Mouse (Mus musculus) MEL (cell line): ENCODE measurements around the gene Maml3. TPM values are rescaled to one million over a fixed set of nuclear protein-coding genes. Genes with fewer than 3 reads are reported as not detected.

ENCODE experiments used
- DNase-seq: peaks from one replicate; pipeline ENCODE4 v3.0.0; 2011; ENCODE audit warnings: low read depth, low spot score
- H3K27ac ChIP-seq: 2 replicates; pipeline ENCODE4 v1.5.1; 2012; ENCODE audit warnings: low read depth, mild to moderate bottlenecking, control low read depth, low read length, moderate library complexity; ENCODE audit not compliant: control insufficient read depth
- H3K27me3 ChIP-seq, 2 experiments: fragments of 150-350 bp in 1 of 2; sonication (generic) in 1 of 2; 2 replicates each; pipeline ENCODE4 v1.6.1; 2012; ENCODE audit warnings: low read length in 2 of 2, mild to moderate bottlenecking in 2 of 2, improper control_type of control experiment in 1 of 2, moderate library complexity in 1 of 2; ENCODE audit not compliant: insufficient read depth in 2 of 2, control insufficient read depth in 1 of 2
- H3K36me3 ChIP-seq, 2 experiments: 2 replicates each; pipeline ENCODE4 v1.6.1; 2012 to 2014; ENCODE audit warnings: low read length in 2 of 2, improper control_type of control experiment in 1 of 2, inconsistent platforms in 1 of 2, mild to moderate bottlenecking in 1 of 2; ENCODE audit not compliant: insufficient read depth in 2 of 2, control insufficient read depth in 1 of 2
- H3K4me1 ChIP-seq, 2 experiments: fragments of 150-350 bp in 1 of 2; sonication (generic) in 1 of 2; 2 replicates each; pipeline ENCODE4 v1.6.1; 2012; ENCODE audit warnings: low read length in 2 of 2, improper control_type of control experiment in 1 of 2, mild to moderate bottlenecking in 1 of 2; ENCODE audit not compliant: insufficient read depth in 2 of 2, control insufficient read depth in 1 of 2
- H3K4me3 ChIP-seq, 2 experiments: fragments of 150-350 bp in 1 of 2; sonication (generic) in 1 of 2; 2 replicates each; pipeline ENCODE4 v1.5.1; 2012; ENCODE audit warnings: low read depth in 2 of 2, low read length in 2 of 2, mild to moderate bottlenecking in 2 of 2, moderate library complexity in 2 of 2, control low read depth in 1 of 2, improper control_type of control experiment in 1 of 2; ENCODE audit not compliant: control insufficient read depth in 1 of 2, insufficient read depth in 1 of 2
- H3K79me2 ChIP-seq: 2 replicates; pipeline ENCODE4 v1.6.1; 2012; ENCODE audit warnings: mild to moderate bottlenecking, low read length, moderate library complexity; ENCODE audit not compliant: control insufficient read depth, poor library complexity, insufficient read depth
- H3K9ac ChIP-seq: 2 replicates; pipeline ENCODE4 v1.6.1; 2012; ENCODE audit warnings: low read depth, mild to moderate bottlenecking, control low read depth, low read length, moderate library complexity; ENCODE audit not compliant: control insufficient read depth, poor library complexity, severe bottlenecking
- H3K9me3 ChIP-seq: fragments of 150-350 bp; sonication (generic); replicated peaks from 2 replicates; pipeline ENCODE4 v1.6.1; 2012; ENCODE audit warnings: mild to moderate bottlenecking, low read length, improper control_type of control experiment, moderate library complexity; ENCODE audit not compliant: insufficient read depth
- BHLHE40 ChIP-seq: IDR thresholded peaks from 2 replicates; pipeline ENCODE4 v1.6.1; 2012; ENCODE audit warnings: low read depth, mild to moderate bottlenecking, inconsistent platforms, low read length, improper control_type of control experiment, borderline replicate concordance
- CHD1 ChIP-seq: IDR thresholded peaks from 2 replicates; pipeline ENCODE4 v1.6.1; 2012; ENCODE audit warnings: low read depth, mild to moderate bottlenecking, inconsistent platforms, low read length, improper control_type of control experiment
- CHD2 ChIP-seq: IDR thresholded peaks from 2 replicates; pipeline ENCODE4 v1.6.1; 2011; ENCODE audit warnings: low read length, improper control_type of control experiment
- ETS1 ChIP-seq: IDR thresholded peaks from 2 replicates; pipeline ENCODE4 v1.6.1; 2012; ENCODE audit warnings: low read depth, mild to moderate bottlenecking, inconsistent platforms, low read length, improper control_type of control experiment, moderate library complexity
- GABPA ChIP-seq: IDR thresholded peaks from 2 replicates; pipeline ENCODE4 v1.6.1; 2012; ENCODE audit warnings: low read depth, mild to moderate bottlenecking, inconsistent platforms, low read length, improper control_type of control experiment, moderate library complexity
- GATA1 ChIP-seq: IDR thresholded peaks from 2 replicates; pipeline ENCODE4 v1.6.1; 2011; ENCODE audit warnings: low read depth, low read length, improper control_type of control experiment
- JUND ChIP-seq: IDR thresholded peaks from 2 replicates; pipeline ENCODE4 v1.6.1; 2011; ENCODE audit warnings: low read depth, mild to moderate bottlenecking, improper control_type of control experiment, low read length
- KAT2A ChIP-seq: conservative IDR thresholded peaks from 2 replicates; pipeline ENCODE4 v1.6.1; 2012; ENCODE audit warnings: low read depth, low read length, improper control_type of control experiment, inconsistent platforms
- MAFK ChIP-seq: IDR thresholded peaks from 2 replicates; pipeline ENCODE4 v1.6.1; 2011; ENCODE audit warnings: low read depth, mild to moderate bottlenecking, low read length, improper control_type of control experiment, borderline replicate concordance
- MAX ChIP-seq: IDR thresholded peaks from 2 replicates; pipeline ENCODE4 v1.6.1; 2011; ENCODE audit warnings: low read length, improper control_type of control experiment
- MAZ ChIP-seq: IDR thresholded peaks from 2 replicates; pipeline ENCODE4 v1.6.1; 2012; ENCODE audit warnings: low read depth, mild to moderate bottlenecking, inconsistent platforms, low read length, improper control_type of control experiment
- MXI1 ChIP-seq: IDR thresholded peaks from 2 replicates; pipeline ENCODE4 v1.6.1; 2011; ENCODE audit warnings: mild to moderate bottlenecking, low read depth, low read length, improper control_type of control experiment
- MYB ChIP-seq: IDR thresholded peaks from 2 replicates; pipeline ENCODE4 v1.6.1; 2011; ENCODE audit warnings: mild to moderate bottlenecking, low read depth, low read length, improper control_type of control experiment
- MYC ChIP-seq: IDR thresholded peaks from 2 replicates; pipeline ENCODE4 v1.6.1; 2011; ENCODE audit warnings: low read depth, mild to moderate bottlenecking, low read length, improper control_type of control experiment, moderate library complexity
- NELFE ChIP-seq: IDR thresholded peaks from 2 replicates; pipeline ENCODE4 v1.6.1; 2011; ENCODE audit warnings: low read depth, low read length, improper control_type of control experiment
- NRF1 ChIP-seq: IDR thresholded peaks from 2 replicates; pipeline ENCODE4 v1.6.1; 2014; ENCODE audit warnings: low read depth, mild to moderate bottlenecking, inconsistent platforms, low read length, improper control_type of control experiment, moderate library complexity; ENCODE audit not compliant: poor library complexity, insufficient read depth, severe bottlenecking
- POLR2A ChIP-seq, 2 experiments: IDR thresholded peaks; 2 replicates each; pipeline ENCODE4 v1.6.1; 2011 to 2012; ENCODE audit warnings: low read length in 2 of 2, mild to moderate bottlenecking in 2 of 2, control low read depth in 1 of 2, improper control_type of control experiment in 1 of 2, low read depth in 1 of 2, moderate library complexity in 1 of 2; ENCODE audit not compliant: control insufficient read depth in 1 of 2, insufficient read depth in 1 of 2, poor library complexity in 1 of 2
- POLR2AphosphoS2 ChIP-seq: IDR thresholded peaks from 2 replicates; pipeline ENCODE4 v1.6.1; 2011; ENCODE audit warnings: low read length, improper control_type of control experiment
- POLR2AphosphoS5 ChIP-seq: IDR thresholded peaks from 2 replicates; pipeline ENCODE4 v1.6.1; 2012; ENCODE audit warnings: low read depth, borderline replicate concordance, mild to moderate bottlenecking, inconsistent platforms, low read length, moderate library complexity, mixed read lengths
- RAD21 ChIP-seq: IDR thresholded peaks from 2 replicates; pipeline ENCODE4 v1.6.1; 2011; ENCODE audit warnings: mild to moderate bottlenecking, low read depth, low read length, improper control_type of control experiment
- RCOR1 ChIP-seq: IDR thresholded peaks from 2 replicates; pipeline ENCODE4 v1.6.1; 2012; ENCODE audit warnings: low read depth, mild to moderate bottlenecking, inconsistent platforms, low read length, improper control_type of control experiment
- SIN3A ChIP-seq: IDR thresholded peaks from 2 replicates; pipeline ENCODE4 v1.6.1; 2012; ENCODE audit warnings: low read length, improper control_type of control experiment, inconsistent platforms
- SMC3 ChIP-seq: IDR thresholded peaks from 2 replicates; pipeline ENCODE4 v1.6.1; 2011; ENCODE audit warnings: low read depth, low read length, improper control_type of control experiment
- TAL1 ChIP-seq: IDR thresholded peaks from 2 replicates; pipeline ENCODE4 v1.6.1; 2012; ENCODE audit warnings: mild to moderate bottlenecking, inconsistent platforms, low read length, moderate library complexity, mixed read lengths
- TBP ChIP-seq: IDR thresholded peaks from 2 replicates; pipeline ENCODE4 v1.8.0; 2011; ENCODE audit warnings: low read depth, low read length, improper control_type of control experiment
- TCF12 ChIP-seq: IDR thresholded peaks from 2 replicates; pipeline ENCODE4 v1.6.1; 2014; ENCODE audit warnings: low read depth, mild to moderate bottlenecking, inconsistent platforms, low read length, improper control_type of control experiment, moderate library complexity
- UBTF ChIP-seq: IDR thresholded peaks from 2 replicates; pipeline ENCODE4 v1.6.1; 2012; ENCODE audit warnings: low read depth, mild to moderate bottlenecking, inconsistent platforms, low read length, improper control_type of control experiment, moderate library complexity, borderline replicate concordance; ENCODE audit not compliant: insufficient read depth
- USF2 ChIP-seq, 2 experiments: IDR thresholded peaks; 2 replicates each; pipeline ENCODE4 v1.6.1; 2011 to 2012; ENCODE audit warnings: improper control_type of control experiment in 2 of 2, low read length in 2 of 2, borderline replicate concordance in 1 of 2, inconsistent platforms in 1 of 2, low read depth in 1 of 2, mild to moderate bottlenecking in 1 of 2; ENCODE audit not compliant: insufficient read depth in 1 of 2
- ZKSCAN1 ChIP-seq: IDR thresholded peaks from 2 replicates; pipeline ENCODE4 v1.6.1; 2012; ENCODE audit warnings: low read depth, mild to moderate bottlenecking, inconsistent platforms, low read length, improper control_type of control experiment, moderate library complexity
- ZMIZ1 ChIP-seq: IDR thresholded peaks from 2 replicates; pipeline ENCODE4 v1.6.1; 2012; ENCODE audit warnings: low read depth, mild to moderate bottlenecking, inconsistent platforms, low read length, improper control_type of control experiment, moderate library complexity
- ZNF384 ChIP-seq: IDR thresholded peaks from 2 replicates; pipeline ENCODE4 v1.6.1; 2012; ENCODE audit warnings: low read depth, mild to moderate bottlenecking, inconsistent platforms, low read length, improper control_type of control experiment
- polyA plus RNA-seq, 2 experiments: library from polyadenylated mRNA; stranded (reverse) in 1 of 2; unstranded in 1 of 2; fragments of >175 nt in 1 of 2; fragments of >200 nt in 1 of 2; gene quantifications; 2 replicates each; pipeline versions ENCODE4 v1.2.1 to v1.2.4; 2012; ENCODE audit warnings: low replicate concordance in 2 of 2, low read depth in 1 of 2; ENCODE audit not compliant: insufficient read length in 2 of 2, insufficient read depth in 1 of 2, missing spikeins in 1 of 2
- total RNA-seq: library from RNA; depleted of rRNA; stranded (reverse); fragments of 300-350 nt; gene quantifications from 2 replicates; pipeline ENCODE4 v1.2.3, GENCODE M21; 2012

The Maml3 gene
- total and polyA plus RNA-seq, 3 experiments, result 2.0 to 4.1 TPM; not detected in 1

- Histone ChIP-seq H3K27me3 (no peaks in the 10 kb centered on the region), H3K27ac (peak overlapping the region; percentile 72), H3K4me3 (peak overlapping the region; percentile 86 to 99), H3K4me1 (peaks cover 0 to 4% of the 10 kb centered on the region in 2 experiments; a peak in 1 of 4 replicates), H3K9ac (peak overlapping the region; percentile 97), H3K36me3 (0 out of 4 replicates have a peak, but pooled peaks cover 0 to 2% of the 10 kb centered on the region in 2 experiments), H3K79me2 (peaks cover 13% of the 10 kb centered on the region; the same call in 1 of the 2 replicates), H3K9me3 (no peaks in the 10 kb centered on the region)
- TF ChIP-seq NRF1, result no peak
- TF ChIP-seq TCF12, result no peak
- no peak for TF ChIP-seq GABPA
- 0 out of 2 replicates have a peak, but pooled peaks have one; percentile 15 for TF ChIP-seq GATA1
- TF ChIP-seq MAFK, result no peak
- TF ChIP-seq CHD2, result no peak
- TF ChIP-seq TAL1, result no peak
- TF ChIP-seq MAX, result peak; percentile 30; the same call in 1 of the 2 replicates
- TF ChIP-seq JUND, result no peak
- TF ChIP-seq KAT2A, result no peak
- TF ChIP-seq RAD21, result no peak
- no peak for TF ChIP-seq MYB
- TF ChIP-seq POLR2AphosphoS5, result no peak
- TF ChIP-seq TBP, result no peak
- TF ChIP-seq BHLHE40, result no peak
- no peak for TF ChIP-seq RCOR1
- peak; percentile 19; the same call in 1 of the 2 replicates for TF ChIP-seq ETS1
- TF ChIP-seq POLR2A (IDR thresholded peaks at IDR 0.05; ENCODE audit: control insufficient read depth in 1 of 2, insufficient read depth in 1 of 2, low read depth in 1 of 2, low read length in 2 of 2, poor library complexity in 1 of 2), result no peak; a peak in 1 of 4 replicates
- peak; percentile 38; the same call in 1 of the 2 replicates for TF ChIP-seq SIN3A
- peak; percentile 80; the same call in 1 of the 2 replicates for TF ChIP-seq CHD1
- TF ChIP-seq UBTF, result no peak
- no peak for TF ChIP-seq ZMIZ1
- peak; percentile 65 for TF ChIP-seq ZNF384
- TF ChIP-seq MYC, result peak; percentile 49
- TF ChIP-seq SMC3, result no peak
- peak; percentile 15; the same call in 1 of the 2 replicates for TF ChIP-seq MAZ
- TF ChIP-seq USF2 (IDR thresholded peaks at IDR 0.05; ENCODE audit: borderline replicate concordance in 1 of 2, insufficient read depth in 1 of 2, low read depth in 1 of 2, low read length in 2 of 2), result no peak
- peak; percentile 16; the same call in 1 of the 2 replicates for TF ChIP-seq MXI1
- no peak for TF ChIP-seq NELFE
- no peak for TF ChIP-seq POLR2AphosphoS2
- TF ChIP-seq ZKSCAN1, result no peak
- peak; percentile 63 for DNase-seq
These were observed 668 bp downstream of the Maml3 start for GRCm38 (mm10) chr3:52104208-52104607.
